Mouse (Mus musculus) T-cell, adult 2 months (primary cell): ENCODE results near the gene Sytl1.
A peak's percentile ranks its signal among the peaks of the same experiment; 100 is the strongest.

Experiments used
- DNase-seq: peaks from one replicate; pipeline ENCODE4 v3.0.0; 2022; ENCODE audit warnings: low spot score

Sytl1 gene

DNA sequence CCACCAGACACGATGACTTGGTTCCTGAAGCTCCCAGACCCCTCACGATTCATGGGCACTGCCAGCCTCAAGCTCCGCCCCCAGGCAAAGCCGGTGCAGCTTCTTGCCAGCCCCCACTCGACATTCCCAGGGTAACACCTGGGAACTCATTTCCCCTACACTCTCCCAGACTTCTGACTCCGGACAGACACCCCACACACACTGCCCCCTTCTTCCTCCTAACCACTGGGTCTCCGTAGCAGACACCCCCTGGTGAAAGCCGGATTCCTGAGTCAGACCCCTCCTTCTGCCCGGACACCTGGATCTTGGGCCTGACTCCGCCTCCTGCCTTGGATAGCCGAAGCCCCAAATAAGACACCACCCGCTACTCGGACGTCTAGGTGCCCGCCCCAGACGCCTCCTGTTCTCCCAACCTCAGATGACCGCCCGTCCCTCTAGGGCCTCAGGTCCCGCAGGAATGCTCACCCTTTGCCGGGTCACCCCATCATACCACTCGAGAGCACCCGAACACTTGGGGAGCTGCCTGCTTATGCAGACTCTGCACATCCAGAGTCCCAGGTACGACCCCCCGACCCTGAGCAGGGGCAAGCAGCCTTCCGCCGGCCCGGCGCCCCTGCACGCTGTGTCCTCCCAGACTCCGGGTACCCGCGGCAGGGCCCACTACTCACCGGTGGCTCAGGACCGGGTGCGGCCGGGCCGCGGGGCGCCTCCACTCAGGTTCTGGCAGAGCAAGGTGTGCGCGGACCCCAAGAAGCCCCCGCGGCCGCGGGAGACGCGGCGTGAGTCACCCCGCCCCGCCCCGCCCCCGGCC, 51.0 kb downstream of the Sytl1 start, which contains the start of the genes Cd164l2 and Gpr3:
Gene Cd164l2 (plus strand): TSS at position 381 of the 811 bp plus-strand sequence.
Gene Gpr3 (minus strand): TSS at position 786 of the 811 bp plus-strand sequence.
- DNase-seq, result no peak

GRCm38 (mm10) chr4:133210788-133211390, 52.0 kb downstream of the Sytl1 start:
- DNase-seq, result no peak

GRCm38 (mm10) chr4:133210023-133210787, 52.7 kb downstream of the Sytl1 start:
- DNase-seq, result no peak

- peak; percentile 62 for DNase-seq
Observed at GRCm38 (mm10) chr4:133209366-133209765, 53.5 kb downstream of the Sytl1 start.

DNA sequence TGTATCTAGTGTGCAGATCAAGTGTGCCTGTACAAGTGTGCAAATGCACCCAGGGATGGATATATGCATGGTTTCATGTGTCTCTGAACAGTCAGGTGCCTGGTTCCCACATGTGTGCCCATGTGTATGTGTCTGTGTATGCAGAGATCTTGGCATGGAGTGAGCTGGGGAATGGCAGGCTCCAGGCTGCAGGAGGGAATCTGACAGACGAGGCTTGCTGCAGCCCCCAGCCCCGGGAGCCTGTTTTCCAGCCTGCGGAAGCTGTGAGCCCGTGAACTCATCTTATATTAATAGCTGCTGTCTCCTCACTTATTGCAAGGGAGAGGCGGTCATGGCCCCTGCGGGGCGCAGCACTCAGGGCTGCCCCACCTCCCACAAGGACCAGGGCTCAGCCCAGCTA, 58.5 kb downstream of the Sytl1 start:
- DNase-seq, result no peak

DNA sequence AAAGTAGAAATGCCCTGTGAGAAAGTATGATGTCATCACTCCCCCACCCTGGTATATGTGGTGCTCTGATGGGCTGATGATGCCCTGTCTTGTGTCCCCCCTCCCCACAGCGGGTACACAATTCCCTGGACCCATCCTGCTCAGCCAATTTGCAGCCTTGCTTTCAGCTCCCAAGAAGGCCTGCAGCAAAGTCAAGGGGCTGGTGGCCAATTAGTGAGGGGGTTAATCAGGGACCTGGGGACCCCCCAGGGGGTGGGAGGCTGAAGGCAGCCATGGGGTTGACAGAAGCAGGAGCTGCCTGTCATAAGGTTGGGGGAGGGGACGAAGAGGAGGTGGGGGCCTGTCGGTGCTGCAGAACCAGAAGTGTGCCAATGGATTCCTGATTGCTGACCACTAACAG, 59.3 kb downstream of the Sytl1 start:
- no peak for DNase-seq
